Mouse (Mus musculus) c-Kit-positive CD71-positive TER-119-negative erythroid progenitor cells, embryonic 14.5 days (primary cell): ENCODE measurements around the gene Folr2.

Experiments used
- DNase-seq: peaks from one replicate; pipeline ENCODE4 v3.0.0-alpha.2; 2013; ENCODE audit warnings: low read depth

Gene Folr2

GRCm38 (mm10) chr7:101857094-101857493 is at the start of gene Folr2:
TSS of gene Folr2 (minus strand) at chr7:101857194.
- no peak for DNase-seq

DNA sequence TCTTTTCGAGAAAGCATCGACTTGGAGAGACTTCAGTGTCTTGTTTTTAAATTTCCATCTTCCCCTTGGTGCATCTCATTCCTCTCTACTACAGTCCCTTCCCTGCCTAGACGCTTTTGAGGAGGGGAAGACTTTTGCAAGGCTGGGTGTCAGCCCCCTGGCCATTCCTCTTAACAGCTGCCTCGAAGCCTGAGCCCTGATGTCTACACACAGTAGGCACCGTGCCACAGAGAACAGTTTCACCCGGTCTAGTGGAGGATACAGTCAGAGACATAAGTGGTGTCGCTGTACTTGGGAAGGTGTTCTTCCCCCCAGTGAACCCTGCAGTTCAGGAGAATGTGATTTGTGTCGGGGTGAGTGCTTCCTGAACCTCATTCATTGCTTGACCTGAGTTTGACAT is 49.7 kb upstream of the Folr2 start:
- no peak for DNase-seq

DNA sequence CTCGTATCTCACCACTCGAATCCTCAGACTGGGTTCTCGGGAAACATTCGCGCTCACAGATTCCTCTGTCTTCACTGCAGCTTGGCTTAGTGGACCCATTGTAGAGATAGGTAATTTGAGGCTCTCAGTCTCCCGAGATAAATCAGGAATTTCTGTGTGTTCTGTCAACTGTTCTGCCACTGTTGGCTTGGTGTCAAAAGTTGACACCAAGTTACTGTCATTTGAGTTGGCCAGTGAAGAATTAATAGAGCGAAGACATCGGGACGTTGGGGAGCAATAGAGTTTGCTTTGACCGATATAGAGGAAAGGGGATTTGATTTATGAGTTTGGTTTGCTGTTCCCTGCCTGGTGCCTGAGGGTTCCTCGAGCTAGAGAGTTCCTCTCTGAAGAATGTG is 49.3 kb upstream of the Folr2 start, which contains the start of gene Tomt:
Tomt (minus strand) TSS at position 73 of the 395 bp plus-strand sequence.
- DNase-seq: no peak

DNA sequence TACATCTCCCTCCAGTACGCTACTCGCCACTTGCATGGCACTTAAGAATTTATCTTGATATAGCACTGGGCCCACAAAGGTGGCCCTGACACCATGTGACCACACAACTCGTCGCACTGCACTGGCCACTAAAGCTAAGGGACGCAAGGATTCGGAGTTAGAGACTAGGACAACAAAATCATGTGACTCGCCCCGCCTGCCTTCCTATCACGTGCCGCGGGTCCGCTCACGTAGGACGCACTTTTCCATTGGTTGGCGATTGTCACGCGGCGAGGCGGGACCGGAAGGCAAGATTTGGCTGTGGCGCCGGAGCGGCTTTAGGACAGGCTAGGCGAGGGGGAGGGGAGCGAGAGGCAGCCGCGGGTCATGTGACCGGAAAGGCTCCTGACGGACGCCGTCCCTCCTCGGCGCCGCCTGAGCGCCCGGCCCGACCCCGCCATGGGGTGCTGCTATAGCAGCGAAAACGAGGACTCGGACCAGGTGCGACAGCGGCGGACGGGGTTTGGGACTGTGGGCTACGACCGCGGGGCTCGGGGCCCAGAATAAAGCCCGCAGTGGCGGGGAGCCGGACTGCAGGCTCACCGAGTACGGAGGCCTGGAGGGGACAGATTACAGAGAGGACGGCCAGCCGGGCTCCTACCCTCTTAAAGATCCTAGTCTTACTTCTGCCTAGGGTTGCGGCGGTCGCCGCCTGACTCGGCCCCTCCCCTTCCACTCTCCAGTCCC is 48.7 kb upstream of the Folr2 start, which contains the start of gene Lamtor1:
Lamtor1 (plus strand) TSS at position 344 of the 726 bp plus-strand sequence.
- peak; percentile 99 for DNase-seq

- no peak for DNase-seq
Observed at GRCm38 (mm10) chr7:101902846-101903245, 45.9 kb upstream of the Folr2 start.

DNA sequence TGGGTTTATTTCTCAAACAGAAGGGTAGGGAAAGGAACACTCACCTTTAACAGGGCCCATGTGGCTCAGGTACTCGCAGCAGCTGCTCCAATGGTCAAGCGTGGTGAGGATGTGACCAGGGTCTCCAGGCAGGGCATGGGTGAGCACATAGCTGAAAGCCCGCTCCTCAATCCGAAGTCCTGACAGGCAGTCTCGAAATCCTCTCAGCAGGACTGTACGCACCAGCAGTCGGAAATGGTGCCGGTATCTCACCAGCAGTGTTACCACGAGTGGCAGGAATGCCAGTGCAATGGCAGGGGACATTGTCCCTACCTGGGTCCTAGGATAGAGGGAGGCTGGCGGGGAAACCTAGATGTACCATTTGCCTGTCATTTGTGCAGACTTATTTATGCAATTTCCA is 45.0 kb upstream of the Folr2 start:
- no peak for DNase-seq

GRCm38 (mm10) chr7:101900331-101901097 is 43.5 kb upstream of the Folr2 start:
- DNase-seq: no peak

GRCm38 (mm10) chr7:101896104-101897066 is 39.4 kb upstream of the Folr2 start:
- peak; percentile 97 for DNase-seq

DNA sequence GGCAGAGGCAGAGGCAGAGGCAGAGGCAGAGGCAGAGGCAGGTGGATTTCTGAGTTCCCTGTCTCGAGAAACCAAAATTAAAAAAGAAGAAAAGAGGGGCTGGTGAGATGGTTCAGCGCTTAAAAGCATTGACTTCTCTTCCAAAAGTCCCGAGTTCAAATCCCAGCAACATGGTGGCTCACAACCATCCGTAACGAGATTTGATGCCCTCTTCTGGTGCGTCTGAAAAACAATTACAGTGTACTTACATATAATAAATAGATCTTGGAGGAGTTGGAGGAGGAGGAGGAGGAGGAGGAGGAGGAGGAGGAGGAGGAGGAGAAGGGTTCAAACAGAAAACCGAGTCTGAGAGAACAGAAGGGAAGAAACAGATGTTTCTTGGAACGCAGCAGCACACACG is 38.7 kb upstream of the Folr2 start:
- no peak for DNase-seq

DNA sequence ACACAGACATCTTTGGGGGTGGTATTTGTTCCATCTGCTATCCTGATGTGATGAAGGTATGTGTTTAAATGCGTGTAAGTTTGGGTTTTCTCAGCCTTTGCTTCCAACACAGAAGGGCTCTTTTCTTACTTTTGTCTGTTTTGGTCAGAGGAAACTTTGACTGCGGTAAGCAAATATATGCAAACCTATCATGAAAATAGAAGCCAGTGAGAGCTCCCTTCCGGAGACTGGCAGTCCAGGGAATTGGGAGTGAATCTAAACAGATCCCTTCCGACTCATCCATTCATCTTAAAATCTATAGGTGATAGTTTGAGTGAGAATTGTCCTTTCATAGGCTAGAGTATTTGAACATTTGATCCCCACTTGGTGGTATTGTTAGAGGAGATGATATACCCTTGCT is 31.5 kb upstream of the Folr2 start:
- DNase-seq: no peak

GRCm38 (mm10) chr7:101886274-101886673 is 29.3 kb upstream of the Folr2 start:
- no peak for DNase-seq

- no peak for DNase-seq
Observed at GRCm38 (mm10) chr7:101884160-101884559, 27.2 kb upstream of the Folr2 start.

GRCm38 (mm10) chr7:101882413-101883154 is 25.6 kb upstream of the Folr2 start:
- no peak for DNase-seq

DNA sequence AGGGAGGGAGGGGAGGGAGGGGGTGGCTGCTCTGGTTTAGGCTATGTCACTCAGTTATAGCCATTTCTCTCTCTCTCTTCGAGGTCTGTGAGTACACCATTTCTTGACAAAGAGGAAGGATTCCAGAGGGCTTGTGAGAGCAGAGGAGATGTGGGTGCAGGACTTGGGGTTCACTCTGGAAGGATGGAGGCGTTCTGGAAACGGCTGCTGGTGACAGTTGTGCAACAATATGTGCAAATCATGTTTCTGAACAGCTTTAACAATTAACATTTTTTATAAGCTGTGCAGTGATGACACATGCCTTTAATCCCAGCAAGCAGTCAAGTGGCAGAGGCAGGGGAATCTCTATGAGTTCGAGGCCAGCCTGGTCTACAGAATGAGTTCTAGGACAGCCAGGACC is 23.9 kb upstream of the Folr2 start:
- DNase-seq: no peak

DNA sequence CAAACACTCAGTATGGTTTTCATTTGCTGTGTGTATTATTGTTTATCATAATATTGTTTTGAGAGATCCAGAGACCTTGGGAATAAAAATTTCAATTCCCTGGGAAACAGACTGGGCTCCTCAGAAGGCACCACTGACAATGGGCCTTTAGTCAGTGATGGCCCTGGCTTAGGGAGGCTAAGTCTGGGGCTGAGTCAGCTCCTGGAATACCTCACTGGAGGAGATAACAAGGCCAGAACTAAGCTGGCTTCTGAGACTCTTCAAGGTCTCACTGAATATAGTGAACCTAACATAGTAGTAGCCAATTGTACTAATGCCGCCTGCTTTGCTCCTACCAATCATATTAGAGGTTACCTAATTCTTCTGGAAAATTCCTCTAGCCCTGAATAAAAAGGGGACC is 19.0 kb upstream of the Folr2 start:
- DNase-seq: no peak

DNA sequence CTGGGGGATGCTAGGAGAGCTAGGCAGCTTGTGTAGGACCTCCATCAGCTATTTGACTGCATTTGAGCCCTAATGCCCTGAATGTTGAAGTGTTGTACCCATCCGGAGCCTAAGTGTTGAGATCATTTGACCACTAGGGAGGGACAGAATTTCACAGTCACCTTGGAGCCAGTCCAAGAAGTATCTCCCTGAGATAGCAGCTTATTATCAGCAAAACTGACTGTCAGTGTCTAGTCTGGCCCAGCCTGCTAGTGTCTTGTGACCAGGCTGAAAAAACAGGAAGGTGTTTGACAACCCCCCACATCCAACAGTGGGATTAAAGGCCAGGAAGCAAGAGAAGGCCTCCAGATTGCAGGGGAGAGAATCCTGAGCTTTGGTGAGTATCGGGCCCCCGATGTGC is 14.3 kb upstream of the Folr2 start:
- DNase-seq: no peak

DNA sequence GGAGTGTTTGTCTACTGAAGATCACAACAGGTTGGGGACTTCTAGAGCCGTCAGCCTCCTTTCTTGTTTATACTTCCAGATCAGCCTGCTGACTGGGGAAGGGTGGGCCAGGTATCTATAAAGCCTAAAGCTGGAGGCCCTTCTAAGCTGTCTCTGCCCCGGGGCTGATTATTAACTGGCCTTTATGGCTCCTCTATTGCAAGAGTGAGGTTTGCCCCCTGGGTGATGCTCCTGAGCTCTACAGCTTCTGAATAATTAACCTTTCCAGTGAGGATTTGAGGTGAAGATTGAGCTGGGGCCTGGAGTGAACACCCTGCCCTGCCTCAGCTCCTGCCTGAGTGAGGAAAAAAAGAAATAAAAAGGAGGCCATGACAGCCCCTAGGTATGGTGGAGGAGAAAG is 13.6 kb upstream of the Folr2 start, which contains the start of gene Folr1:
Folr1 (minus strand) TSS at position 160 of the 400 bp plus-strand sequence.
- DNase-seq: no peak

DNA sequence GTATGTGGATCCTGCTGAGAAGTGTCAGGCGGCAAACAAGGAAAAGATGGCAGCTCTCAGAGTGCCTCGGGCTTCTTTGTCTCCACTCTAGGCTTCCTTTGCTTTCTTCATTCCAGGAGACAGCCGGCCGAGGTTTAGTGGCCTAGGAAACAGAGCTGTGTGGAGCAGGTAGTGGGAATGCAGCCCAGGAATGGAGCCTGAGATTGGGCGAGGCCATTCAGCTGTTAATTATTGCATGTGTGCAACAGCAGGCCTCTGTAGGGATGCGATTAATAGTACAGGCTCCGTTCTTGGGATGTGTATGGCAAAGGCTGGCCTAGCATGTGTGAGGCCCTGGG is 12.1 kb upstream of the Folr2 start:
- DNase-seq: no peak

- no peak for DNase-seq
Observed at GRCm38 (mm10) chr7:101868241-101869162, 11.5 kb upstream of the Folr2 start.

GRCm38 (mm10) chr7:101867482-101867881 is 10.5 kb upstream of the Folr2 start:
- DNase-seq: no peak
